Comparison of ENCODE assay signal across 7 mouse cellular contexts in the genomic region with DNA sequence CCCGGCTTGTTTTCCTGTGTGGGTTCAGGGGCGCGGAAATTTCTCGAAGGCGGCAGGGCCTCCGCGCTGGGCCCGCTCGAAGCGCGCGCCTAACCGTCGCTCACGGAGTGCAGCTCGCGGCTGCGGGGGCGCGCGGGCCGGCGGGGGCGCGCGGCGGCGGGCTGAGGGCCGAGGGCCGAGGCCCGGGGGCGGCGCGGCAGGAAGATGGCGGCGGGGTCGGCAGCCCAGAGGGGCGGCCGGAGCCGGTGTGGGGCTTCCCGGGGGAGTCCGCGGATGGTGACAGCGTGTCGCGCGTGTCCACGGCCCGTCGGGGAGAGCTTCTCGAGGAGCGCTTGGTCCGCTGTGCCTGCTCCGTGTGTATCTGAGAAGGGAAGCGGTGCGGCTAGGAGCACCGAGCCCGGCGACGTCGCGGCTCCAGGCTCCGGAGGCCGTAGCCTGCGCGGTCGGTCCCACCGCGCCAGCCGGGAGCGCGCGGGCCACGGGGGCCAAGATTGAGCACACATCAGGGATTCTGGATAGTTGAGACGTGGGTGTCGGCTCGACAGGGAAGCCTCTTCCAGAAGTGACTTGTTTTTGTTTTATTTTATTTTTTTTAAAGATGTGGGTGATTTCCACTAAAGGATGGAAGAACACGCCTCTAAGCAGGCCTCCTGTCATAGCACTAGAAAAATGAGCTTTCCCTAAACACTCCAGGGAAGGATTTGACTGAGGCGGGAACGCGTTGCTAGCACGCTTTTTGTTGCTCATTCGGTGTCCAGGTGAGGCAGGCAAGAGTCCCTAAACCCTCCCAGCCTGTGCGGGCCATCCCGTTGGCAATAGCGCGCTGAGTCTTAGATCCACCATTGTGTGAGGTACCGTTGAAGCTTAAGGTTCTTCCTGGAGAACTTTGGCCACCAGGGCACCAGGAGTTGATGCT. TPM values are rescaled to one million over a fixed set of nuclear protein-coding genes. Genes with fewer than 3 reads are reported as not detected.
DNase-seq lines count a peak whose midpoint lies in the region; ATAC-seq and TF ChIP-seq lines count a peak whose summit lies in the region.

No protein-coding gene starts in this region.

- H3K36me3 ChIP-seq in intestine, postnatal 0 days (ENCODE audit: control insufficient read depth, insufficient read depth), result no peaks in the 10 kb centered on the region
- no peaks in the 10 kb centered on the region for H3K36me3 ChIP-seq in limb, embryonic 15.5 days
- no peaks in the 10 kb centered on the region for H3K36me3 ChIP-seq in midbrain, postnatal 0 days (ENCODE audit: insufficient read depth, low read length)

- peak overlapping the region; percentile 88 for H3K9ac ChIP-seq in intestine, postnatal 0 days (ENCODE audit: low read depth, low read length)
- peak overlapping the region; percentile 87 for H3K9ac ChIP-seq in limb, embryonic 15.5 days
- H3K9ac ChIP-seq in midbrain, postnatal 0 days (replicated peaks; ENCODE audit: low read length, poor library complexity, severe bottlenecking), result peak overlapping the region; percentile 84

- H3K27me3 ChIP-seq in intestine, postnatal 0 days (replicated peaks; ENCODE audit: control insufficient read depth, insufficient read depth, low read length), result no peaks in the 10 kb centered on the region
- H3K27me3 ChIP-seq in limb, embryonic 15.5 days, result no peaks in the 10 kb centered on the region
- H3K27me3 ChIP-seq in midbrain, postnatal 0 days (ENCODE audit: insufficient read depth, low read length), result no peaks in the 10 kb centered on the region

- H3K27ac ChIP-seq in intestine, postnatal 0 days (ENCODE audit: low read depth, low read length), result peak overlapping the region; percentile 98
- peak overlapping the region; percentile 98 for H3K27ac ChIP-seq in limb, embryonic 15.5 days
- H3K27ac ChIP-seq in midbrain, postnatal 0 days (ENCODE audit: low read depth, low read length), result peak overlapping the region; percentile 99

- DNase-seq in cerebellum, adult 9-11 months, result peak; percentile 80
- peak; percentile 69 for DNase-seq in gastrocnemius, postnatal 14 days
- peak; percentile 86 for DNase-seq in midbrain, postnatal 0 days (ENCODE audit: low spot score)
- peak; percentile 62 to 84 for DNase-seq in spleen, postnatal 4 days (ENCODE audit: low spot score in 2 of 2)

- H3K9me3 ChIP-seq in intestine, postnatal 0 days (ENCODE audit: control insufficient read depth), result no peaks in the 10 kb centered on the region
- no peaks in the 10 kb centered on the region for H3K9me3 ChIP-seq in limb, embryonic 15.5 days
- H3K9me3 ChIP-seq in midbrain, postnatal 0 days (ENCODE audit: low read length), result no peaks in the 10 kb centered on the region

- peak overlapping the region; percentile 87 for H3K4me3 ChIP-seq in intestine, postnatal 0 days (ENCODE audit: low read depth, low read length)
- peak overlapping the region; percentile 87 for H3K4me3 ChIP-seq in limb, embryonic 15.5 days
- H3K4me3 ChIP-seq in midbrain, postnatal 0 days (ENCODE audit: low read depth, low read length), result peak overlapping the region; percentile 85

- intact Hi-C loops in gastrocnemius, postnatal 14 days (cut with DNase I; ENCODE audit: low total_unique reads), result loop anchor here (10.0 kb wide), 1 partner anchor 89 kb away; the partner anchor contains the start of gene U2af1

- WGBS in intestine, postnatal 0 days, result 1% methylated on average over 87 of the region's 88 CpGs
- WGBS in limb, embryonic 15.5 days, result under 1% methylated on average over 86 of the region's 88 CpGs
- WGBS in midbrain, postnatal 0 days, result under 1% methylated on average over 69 of the region's 88 CpGs

- 0 out of 2 replicates have a peak, but pooled peaks cover 17% of the 10 kb centered on the region for H3K4me1 ChIP-seq in intestine, postnatal 0 days (replicated peaks; ENCODE audit: control insufficient read depth, insufficient read depth, low read length)
- H3K4me1 ChIP-seq in limb, embryonic 15.5 days, result peaks cover 37% of the 10 kb centered on the region
- H3K4me1 ChIP-seq in midbrain, postnatal 0 days (ENCODE audit: insufficient read depth, low read length), result peaks cover 31% of the 10 kb centered on the region

- ATAC-seq in activated CD4-positive, CD25-positive, alpha-beta regulatory T cell, adult 4 months, result peak; percentile 0
- peak; percentile 22 for ATAC-seq in intestine, postnatal 0 days
- ATAC-seq in limb, embryonic 15.5 days (ENCODE audit: insufficient number of reproducible peaks, low FRiP score, low TSS enrichment, low read depth), result peak; percentile 15; the same call in 1 of the 2 replicates
- ATAC-seq in midbrain, postnatal 0 days (ENCODE audit: low FRiP score), result peak; percentile 55

- H3K4me2 ChIP-seq in intestine, postnatal 0 days (replicated peaks; ENCODE audit: low read depth), result peak overlapping the region; percentile 84
- H3K4me2 ChIP-seq in limb, embryonic 15.5 days, result peak overlapping the region; percentile 74
- H3K4me2 ChIP-seq in midbrain, postnatal 0 days (ENCODE audit: low read depth, low read length, poor library complexity, severe bottlenecking), result peak overlapping the region; percentile 89

- peak; percentile 45 for TF ChIP-seq CTCF in intestine, postnatal 0 days (IDR thresholded peaks at IDR 0.05; ENCODE audit: low read depth)
- peak; percentile 31 for TF ChIP-seq CTCF in midbrain, postnatal 0 days (IDR thresholded peaks at IDR 0.05)

RNA-seq across cellular contexts. Expression of gene Pknox1, which starts 0.9 kb away (rescaled TPM):
- 10 to 100 TPM; 42.0 to 44.1 TPM for polyA plus RNA-seq in activated CD4-positive, CD25-positive, alpha-beta regulatory T cell, adult 4 months (2017; shearing (Covaris generic))
- total RNA-seq in gastrocnemius, postnatal 14 days (2021), result 10 to 100 TPM in 1 of 2 experiments, 1 to 10 TPM in 1; 7.9 to 10.7 TPM
- polyA plus RNA-seq in intestine, postnatal 0 days (2015; fragmentation: Nextera tagmentation; extraction: Ambion mirVana), result 10.3 and 11.2 TPM in 2 replicates
- polyA plus RNA-seq in limb, embryonic 15.5 days (2015; fragmentation: Nextera tagmentation; extraction: Ambion mirVana), result 30.8 and 32.2 TPM in 2 replicates
- total RNA-seq in midbrain, postnatal 0 days (2014; rRNA removed), result 18.3 and 22.7 TPM in 2 replicates
- 14.3 and 14.9 TPM in 2 replicates for polyA plus RNA-seq in midbrain, postnatal 0 days (2015; fragmentation: Nextera tagmentation; extraction: Ambion mirVana)

RNA-seq across cellular contexts. Expression of gene Ndufv3, which starts 45.5 kb away (rescaled TPM):
- 100 to 1,000 TPM; 248 to 290 TPM for polyA plus RNA-seq in activated CD4-positive, CD25-positive, alpha-beta regulatory T cell, adult 4 months (2017; shearing (Covaris generic))
- total RNA-seq in gastrocnemius, postnatal 14 days (2021), result 100 to 1,000 TPM; 423 to 456 TPM
- 534 and 558 TPM in 2 replicates for polyA plus RNA-seq in intestine, postnatal 0 days (2015; fragmentation: Nextera tagmentation; extraction: Ambion mirVana)
- 251 and 280 TPM in 2 replicates for polyA plus RNA-seq in limb, embryonic 15.5 days (2015; fragmentation: Nextera tagmentation; extraction: Ambion mirVana)
- total RNA-seq in midbrain, postnatal 0 days (2014; rRNA removed), result 221 and 257 TPM in 2 replicates
- polyA plus RNA-seq in midbrain, postnatal 0 days (2015; fragmentation: Nextera tagmentation; extraction: Ambion mirVana), result 513 and 552 TPM in 2 replicates

RNA-seq across cellular contexts. Expression of gene Wdr4, which starts 45.6 kb away (rescaled TPM):
- 10 to 100 TPM; 14.4 to 16.2 TPM for polyA plus RNA-seq in activated CD4-positive, CD25-positive, alpha-beta regulatory T cell, adult 4 months (2017; shearing (Covaris generic))
- total RNA-seq in gastrocnemius, postnatal 14 days (2021), result 1 to 10 TPM; 6.7 to 7.9 TPM
- polyA plus RNA-seq in intestine, postnatal 0 days (2015; fragmentation: Nextera tagmentation; extraction: Ambion mirVana), result 11.7 and 12.5 TPM in 2 replicates
- polyA plus RNA-seq in limb, embryonic 15.5 days (2015; fragmentation: Nextera tagmentation; extraction: Ambion mirVana), result 33.8 and 35.2 TPM in 2 replicates
- 66.0 and 66.8 TPM in 2 replicates for total RNA-seq in midbrain, postnatal 0 days (2014; rRNA removed)
- 27.0 and 29.3 TPM in 2 replicates for polyA plus RNA-seq in midbrain, postnatal 0 days (2015; fragmentation: Nextera tagmentation; extraction: Ambion mirVana)

Comparison
In these comparisons a context has a peak if more than half of its experiments do, and no peak if none do; other contexts are left out.
1. Peak in every context shown above with its lines: DNase-seq, ATAC-seq, H3K4me3 ChIP-seq and H3K27ac ChIP-seq.
2. ATAC-seq: peak in every context shown above with its lines; median percentile 55 in midbrain, postnatal 0 days; 22 in intestine, postnatal 0 days; 15 in limb, embryonic 15.5 days; 0 in activated CD4-positive, CD25-positive, alpha-beta regulatory T cell, adult 4 months.